Mouse (Mus musculus) heart, adult 2 months (tissue): ENCODE results near the gene Ranbp3.

Experiments used
- CTCF ChIP-seq: fragments of 200-600 bp; IDR thresholded peaks from 2 replicates; pipeline ENCODE4 v1.8.1; 2022; ENCODE audit warnings: antibody characterized with exemption, mild to moderate bottlenecking, moderate library complexity
- EP300 ChIP-seq: fragments of 200-500 bp; IDR thresholded peaks from 2 replicates; pipeline ENCODE4 v1.6.1; 2011; ENCODE audit warnings: low read depth, low read length, control low read depth; ENCODE audit not compliant: insufficient read depth
- POLR2A ChIP-seq: fragments of 200-500 bp; IDR thresholded peaks from 2 replicates; pipeline ENCODE4 v1.6.1; 2011; ENCODE audit warnings: mild to moderate bottlenecking, low read depth, low read length, control low read depth; ENCODE audit not compliant: insufficient read depth

DNA sequence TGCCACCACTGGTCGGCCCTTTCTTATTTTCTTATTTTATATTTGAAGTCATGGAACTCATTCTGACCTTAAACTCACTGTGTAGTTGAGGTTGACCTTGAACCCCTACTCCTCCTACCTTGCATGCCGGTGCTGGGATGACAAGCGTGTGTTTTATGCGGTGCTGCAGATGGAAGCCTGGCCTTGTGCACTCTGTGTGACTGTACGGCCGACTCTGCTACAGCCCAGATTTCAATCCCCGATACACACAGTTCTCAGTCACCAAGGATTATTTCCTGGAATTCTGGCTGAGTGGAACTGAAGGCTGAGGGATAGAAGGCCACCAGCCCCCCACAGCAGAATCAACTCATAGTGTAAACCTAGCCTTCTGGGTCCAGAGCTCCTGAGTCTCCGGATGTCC is 3.3 kb upstream of the Ranbp3 start:
- TF ChIP-seq EP300 = no peak
- TF ChIP-seq CTCF = no peak
- TF ChIP-seq POLR2A = no peak
